ENCODE assay signal across 24 mouse cellular contexts in genomic region chr4:104674706-104675105, GRCm38 (mm10).
DNase-seq lines count a peak whose midpoint lies in the region; ATAC-seq and TF ChIP-seq lines count a peak whose summit lies in the region.
"Had no signal": no experiment of that assay in that cellular context is flagged by ENCODE, and none has a peak within 500 bp of the region (broad histone marks: within the 10 kb centered on the region; RNA-seq: fewer than 3 reads in every experiment).

No protein-coding gene starts in this region.

- H3K4me3 ChIP-seq in kidney, adult 2 months (ENCODE audit: insufficient read depth, low read depth, low read length), result no peak overlapping the region
- H3K4me3 ChIP-seq in kidney, embryonic 16.5 days (ENCODE audit: low read length), result no peak overlapping the region
- H3K4me3 ChIP-seq in kidney, embryonic 14.5 days (ENCODE audit: low read length), result no peak overlapping the region
- H3K4me3 ChIP-seq in megakaryocyte, embryonic 14.5 days (replicated peaks), result peak overlapping the region; percentile 14
- H3K4me3 ChIP-seq: embryonic facial prominence, embryonic 13.5 days; embryonic facial prominence, embryonic 15.5 days; erythroblast, embryonic 14.5 days; forebrain, embryonic 10.5 days; forebrain, embryonic 12.5 days had no signal

- no peaks in the 10 kb centered on the region for H3K36me3 ChIP-seq in kidney, adult 2 months (ENCODE audit: control insufficient read depth, insufficient read depth, low read length)
- H3K36me3 ChIP-seq in kidney, embryonic 16.5 days (ENCODE audit: insufficient read depth, low read length), result no peaks in the 10 kb centered on the region
- H3K36me3 ChIP-seq in kidney, embryonic 14.5 days (ENCODE audit: control insufficient read depth, insufficient read depth, low read length), result no peaks in the 10 kb centered on the region
- no peaks in the 10 kb centered on the region for H3K36me3 ChIP-seq in megakaryocyte, embryonic 14.5 days (replicated peaks; ENCODE audit: low read length)
- H3K36me3 ChIP-seq: embryonic facial prominence, embryonic 13.5 days; embryonic facial prominence, embryonic 15.5 days; forebrain, embryonic 10.5 days; forebrain, embryonic 12.5 days had no signal

- TF ChIP-seq CTCF in kidney, adult 2 months (conservative IDR thresholded peaks at IDR 0.05; ENCODE audit: insufficient read depth, insufficient read length, low read depth, low read length), result no peak

- H3K4me2 ChIP-seq in kidney, embryonic 16.5 days (replicated peaks; ENCODE audit: low read depth, low read length), result no peak overlapping the region
- no peak overlapping the region for H3K4me2 ChIP-seq in kidney, embryonic 14.5 days (replicated peaks; ENCODE audit: low read depth, low read length)
- H3K4me2 ChIP-seq: embryonic facial prominence, embryonic 13.5 days; embryonic facial prominence, embryonic 15.5 days; forebrain, embryonic 12.5 days had no signal

- WGBS in kidney, adult 2 months, result 71% methylated on average over 5 of the region's 5 CpGs
- 86% methylated on average over 5 of the region's 5 CpGs for WGBS in kidney, embryonic 16.5 days
- 84% methylated on average over 5 of the region's 5 CpGs for WGBS in kidney, embryonic 14.5 days

- ATAC-seq in kidney, embryonic 16.5 days (ENCODE audit: low FRiP score, low TSS enrichment), result no peak
- ATAC-seq in kidney, embryonic 14.5 days (ENCODE audit: low FRiP score, low TSS enrichment), result no peak
- ATAC-seq in megakaryocyte, adult 5-6 weeks (ENCODE audit: poor library complexity, severe bottlenecking), result no peak
- ATAC-seq: forebrain, embryonic 14.5 days had no signal

- H3K27me3 ChIP-seq in kidney, adult 2 months (replicated peaks; ENCODE audit: control insufficient read depth, insufficient read depth, low read length), result no peaks in the 10 kb centered on the region
- H3K27me3 ChIP-seq in kidney, embryonic 16.5 days (ENCODE audit: insufficient read depth, low read length), result no peaks in the 10 kb centered on the region
- no peaks in the 10 kb centered on the region for H3K27me3 ChIP-seq in kidney, embryonic 14.5 days (ENCODE audit: control insufficient read depth, insufficient read depth, low read length)
- no peaks in the 10 kb centered on the region for H3K27me3 ChIP-seq in megakaryocyte, embryonic 14.5 days (replicated peaks)
- H3K27me3 ChIP-seq: embryonic facial prominence, embryonic 13.5 days; embryonic facial prominence, embryonic 15.5 days; forebrain, embryonic 12.5 days had no signal

- no peaks in the 10 kb centered on the region for H3K9me3 ChIP-seq in kidney, embryonic 16.5 days (ENCODE audit: low read length)
- no peaks in the 10 kb centered on the region for H3K9me3 ChIP-seq in kidney, embryonic 14.5 days (ENCODE audit: control insufficient read depth, low read length)
- peaks cover 39% of the 10 kb centered on the region for H3K9me3 ChIP-seq in megakaryocyte, embryonic 14.5 days
- H3K9me3 ChIP-seq: embryonic facial prominence, embryonic 13.5 days; embryonic facial prominence, embryonic 15.5 days; forebrain, embryonic 10.5 days; forebrain, embryonic 12.5 days had no signal

- peak; percentile 14 for DNase-seq in kidney, adult 11 months
- no peak for DNase-seq in kidney, postnatal 14 days
- peak; percentile 56 for DNase-seq in kidney, adult 2 months
- peak; percentile 26 for DNase-seq in kidney, adult 9 months
- DNase-seq: adrenal gland, adult 2 months; adrenal gland, postnatal 10 days; adrenal gland, postnatal 25 days; cerebellum, adult 11 months; cerebellum, adult 18-20 months; cerebellum, adult 8-10 months; cerebellum, adult 9-11 months; cerebellum, postnatal 14 days; cerebellum, postnatal 36 days; embryo, embryonic 11 days had no signal

- TF ChIP-seq POLR2A in kidney, adult 2 months (IDR thresholded peaks at IDR 0.05; ENCODE audit: low read depth, low read length), result no peak

- H3K27ac ChIP-seq in kidney, adult 2 months (ENCODE audit: insufficient read depth, low read depth, low read length), result no peak overlapping the region
- H3K27ac ChIP-seq in kidney, embryonic 16.5 days (ENCODE audit: low read length), result no peak overlapping the region
- H3K27ac ChIP-seq in kidney, embryonic 14.5 days (ENCODE audit: low read depth, low read length), result no peak overlapping the region
- H3K27ac ChIP-seq: embryonic facial prominence, embryonic 13.5 days; embryonic facial prominence, embryonic 15.5 days; forebrain, embryonic 10.5 days; forebrain, embryonic 12.5 days had no signal

- H3K9ac ChIP-seq in kidney, embryonic 16.5 days (replicated peaks; ENCODE audit: low read length), result no peak overlapping the region
- H3K9ac ChIP-seq in kidney, embryonic 14.5 days (ENCODE audit: low read depth, low read length), result no peak overlapping the region
- H3K9ac ChIP-seq: embryonic facial prominence, embryonic 13.5 days; embryonic facial prominence, embryonic 15.5 days; forebrain, embryonic 12.5 days had no signal

- H3K4me1 ChIP-seq in kidney, adult 2 months (ENCODE audit: control insufficient read depth, insufficient read depth, low read length), result no peaks in the 10 kb centered on the region
- no peaks in the 10 kb centered on the region for H3K4me1 ChIP-seq in kidney, embryonic 16.5 days (ENCODE audit: insufficient read depth, low read length)
- H3K4me1 ChIP-seq in kidney, embryonic 14.5 days (ENCODE audit: control insufficient read depth, insufficient read depth, low read length), result no peaks in the 10 kb centered on the region
- H3K4me1 ChIP-seq in megakaryocyte, embryonic 14.5 days, result no peaks in the 10 kb centered on the region
- H3K4me1 ChIP-seq: embryonic facial prominence, embryonic 13.5 days; embryonic facial prominence, embryonic 15.5 days had no signal
